Mouse (Mus musculus) cerebellum, postnatal 4 days (tissue): ENCODE data around the gene Depdc5.
A peak's percentile ranks its signal among the peaks of the same experiment; 100 is the strongest.
"Not testable (repeated sequence)": the region's sequence is repeated elsewhere in the genome, so short reads cannot be mapped to it uniquely, and the experiment has no call there.

Source experiments
- DNase-seq, 2 experiments: peaks; one replicate each; pipeline ENCODE4 v3.0.0; 2022; ENCODE audit warnings: low spot score in 2 of 2, mixed read lengths in 1 of 2

Gene Depdc5

DNA sequence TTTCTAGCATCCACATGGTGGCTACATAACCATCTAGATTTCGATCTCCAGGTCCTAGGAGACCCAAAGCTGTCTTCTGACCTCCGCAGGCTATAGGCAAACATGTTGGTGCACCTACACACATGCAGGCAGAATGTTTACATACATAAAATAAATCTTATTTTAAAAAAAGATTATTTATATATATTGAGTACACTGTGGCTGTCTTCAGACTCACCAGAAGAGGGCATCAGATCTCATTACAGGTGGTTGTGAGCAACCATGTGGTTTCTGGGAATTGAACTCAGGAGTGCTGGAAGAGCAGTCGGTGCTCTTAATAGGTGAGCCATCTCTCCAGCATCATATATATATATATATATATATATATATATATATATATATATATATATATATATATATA lies 50.6 kb downstream of the Depdc5 start:
- no peak for DNase-seq

- DNase-seq, result not testable (repeated sequence)
Measured at GRCm38 (mm10) chr5:32919281-32919680, 55.8 kb downstream of the Depdc5 start.

GRCm38 (mm10) chr5:32922906-32923305 lies 59.4 kb downstream of the Depdc5 start:
- DNase-seq, result no peak

- no peak for DNase-seq
Measured at GRCm38 (mm10) chr5:32930761-32931160, 67.3 kb downstream of the Depdc5 start.

GRCm38 (mm10) chr5:32934654-32935053 lies 71.2 kb downstream of the Depdc5 start:
- no peak for DNase-seq

DNA sequence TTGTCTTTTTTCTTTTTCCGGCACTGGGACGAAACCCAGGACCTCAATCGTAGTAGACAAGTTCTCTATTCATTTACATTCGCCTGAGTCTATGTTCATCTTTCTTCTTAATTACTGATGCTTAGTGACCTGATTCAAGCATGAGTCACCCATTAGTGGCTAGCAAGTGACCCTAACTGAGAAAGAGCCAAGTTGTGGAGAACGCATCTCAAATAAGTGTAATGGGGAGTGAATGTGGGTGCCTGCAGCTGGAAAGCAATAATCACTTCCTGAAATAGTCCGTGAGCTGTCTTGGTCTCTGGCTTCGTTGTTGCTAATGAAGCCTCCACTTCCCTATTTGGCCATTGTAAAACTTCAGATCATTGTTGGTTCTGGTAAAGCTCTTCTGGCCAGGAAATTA lies 77.1 kb downstream of the Depdc5 start:
- DNase-seq, result no peak

GRCm38 (mm10) chr5:32941209-32941924 lies 77.9 kb downstream of the Depdc5 start:
- no peak for DNase-seq

- DNase-seq, result no peak
Measured at GRCm38 (mm10) chr5:32950077-32950476, 86.6 kb downstream of the Depdc5 start.

DNA sequence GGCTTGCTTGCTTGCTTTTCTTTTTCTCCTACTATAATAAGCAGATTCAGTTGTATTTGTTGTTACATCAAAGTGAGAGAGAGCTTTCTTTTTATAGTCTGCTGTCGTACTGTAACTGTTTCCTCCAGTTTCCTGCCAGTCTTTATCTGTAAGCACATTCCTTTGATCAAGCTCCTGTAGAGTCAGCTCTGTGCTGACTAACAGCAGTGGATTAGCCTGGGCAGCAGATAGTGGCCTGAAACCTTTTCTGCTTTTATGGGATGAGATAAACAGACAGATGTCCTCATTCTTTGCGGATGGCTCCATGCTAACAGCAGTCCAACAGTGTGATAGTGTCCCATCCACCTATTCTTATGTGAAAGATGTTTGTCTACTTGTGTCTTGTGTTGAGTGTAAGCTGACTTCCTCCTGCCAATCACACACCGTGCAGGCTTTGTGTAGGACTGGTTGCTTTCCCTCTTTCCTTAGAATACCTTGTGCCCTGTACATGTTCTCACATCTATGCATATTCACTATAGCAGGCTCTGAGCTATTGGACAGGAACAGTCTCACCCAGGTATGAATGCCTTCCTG lies 87.3 kb downstream of the Depdc5 start:
- DNase-seq, result no peak

- DNase-seq, result no peak
Measured at GRCm38 (mm10) chr5:32955716-32956115, 92.2 kb downstream of the Depdc5 start.

DNA sequence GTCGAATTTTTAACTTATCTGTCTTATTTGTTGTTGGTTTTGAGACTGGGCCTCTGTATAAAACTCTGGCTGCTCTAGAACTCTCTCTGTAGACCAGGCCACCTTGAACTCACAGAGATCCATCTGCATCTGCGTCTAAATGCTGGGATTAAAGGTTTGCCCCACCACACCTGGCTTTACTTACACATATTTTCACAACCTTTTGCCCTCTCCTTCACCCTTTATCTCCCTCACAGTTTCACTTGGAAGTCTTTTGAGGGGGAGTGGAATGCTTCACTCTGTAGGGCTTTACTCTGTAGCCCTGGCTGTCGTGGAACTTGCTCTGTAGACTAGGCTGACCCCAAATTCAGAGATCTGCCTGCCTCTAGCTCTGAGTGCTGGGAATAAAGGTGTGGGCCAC lies 98.1 kb downstream of the Depdc5 start:
- DNase-seq, result no peak

DNA sequence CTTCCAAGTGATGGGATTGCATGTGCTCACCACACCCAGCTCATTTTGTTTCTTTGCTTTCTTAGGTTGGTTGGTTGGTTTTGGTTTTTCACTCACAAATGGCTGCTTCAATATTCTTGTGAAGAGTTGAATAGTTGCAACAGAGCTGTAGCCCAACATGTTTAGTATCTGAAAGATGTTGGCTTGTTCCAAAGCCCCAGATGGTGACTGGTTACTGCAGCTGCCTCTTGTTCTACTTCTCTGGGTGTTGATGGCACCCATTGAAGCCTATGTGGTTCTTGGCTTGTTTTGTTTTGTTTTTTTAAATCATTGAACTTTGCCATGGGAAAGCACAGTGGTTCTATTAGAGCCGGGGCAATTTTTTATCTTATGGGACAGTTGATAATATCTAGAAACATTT lies 99.1 kb downstream of the Depdc5 start:
- no peak for DNase-seq

GRCm38 (mm10) chr5:32976541-32976940 lies 113.0 kb downstream of the Depdc5 start:
- DNase-seq, result no peak

DNA sequence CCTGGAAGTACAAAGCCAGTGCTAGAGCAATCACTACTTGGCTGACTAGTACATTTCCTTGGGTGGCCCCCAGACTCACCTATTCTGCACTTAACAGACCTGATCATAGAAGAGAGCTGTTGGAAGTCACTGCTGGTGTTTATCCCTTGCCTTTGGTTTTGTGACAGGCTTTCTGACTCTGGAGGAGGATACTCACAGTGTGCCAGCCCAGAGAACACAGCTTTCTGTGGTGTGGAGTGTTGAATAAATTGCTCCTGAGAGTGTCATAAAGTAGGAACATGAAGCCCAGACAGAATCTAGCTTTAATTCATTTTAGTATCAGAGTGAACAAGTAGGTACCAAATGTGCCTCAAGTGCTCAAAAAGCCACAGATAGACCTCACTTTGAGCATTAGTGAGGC lies 113.7 kb downstream of the Depdc5 start:
- no peak for DNase-seq

DNA sequence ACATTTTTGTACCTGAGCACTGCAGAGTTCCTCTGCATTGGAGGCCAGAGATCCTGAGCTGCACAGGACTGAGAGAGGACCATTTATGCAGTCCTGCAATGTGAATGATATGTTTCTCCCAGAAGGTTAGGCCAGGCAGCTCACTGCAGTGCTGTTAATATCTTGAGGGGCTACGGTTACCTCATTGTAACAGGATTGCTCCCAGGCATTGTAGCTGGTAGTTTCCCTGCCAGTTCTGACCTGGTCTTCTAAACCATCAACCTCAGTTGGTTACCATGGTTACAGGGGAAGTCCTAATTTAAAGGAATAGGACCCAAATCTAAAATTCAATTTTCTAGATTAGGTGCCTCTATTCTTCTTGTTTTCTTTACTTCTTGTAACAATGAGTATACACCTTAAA lies 121.9 kb downstream of the Depdc5 start:
- DNase-seq, result no peak

DNA sequence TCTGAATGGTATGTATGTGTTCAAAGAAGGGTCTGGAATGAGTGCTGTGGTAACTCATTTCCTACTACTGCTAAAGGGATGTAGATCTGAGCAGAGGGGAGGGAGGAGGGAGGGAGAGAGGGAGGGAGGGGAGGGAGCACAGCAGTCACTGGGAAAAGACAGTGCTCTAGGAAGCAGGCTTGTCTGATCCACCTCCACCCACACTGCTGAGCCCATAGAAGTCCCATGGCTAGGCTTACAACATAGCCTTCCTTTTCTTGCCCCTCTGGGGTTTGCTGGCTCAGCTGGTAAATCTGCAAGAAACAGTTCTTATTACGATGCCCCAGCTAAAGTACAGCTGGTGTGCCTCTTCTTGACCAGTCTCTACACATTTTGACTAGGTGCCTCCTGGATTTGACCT lies 124.4 kb downstream of the Depdc5 start:
- DNase-seq, result no peak

GRCm38 (mm10) chr5:32989959-32990640 lies 126.6 kb downstream of the Depdc5 start:
- no peak for DNase-seq

DNA sequence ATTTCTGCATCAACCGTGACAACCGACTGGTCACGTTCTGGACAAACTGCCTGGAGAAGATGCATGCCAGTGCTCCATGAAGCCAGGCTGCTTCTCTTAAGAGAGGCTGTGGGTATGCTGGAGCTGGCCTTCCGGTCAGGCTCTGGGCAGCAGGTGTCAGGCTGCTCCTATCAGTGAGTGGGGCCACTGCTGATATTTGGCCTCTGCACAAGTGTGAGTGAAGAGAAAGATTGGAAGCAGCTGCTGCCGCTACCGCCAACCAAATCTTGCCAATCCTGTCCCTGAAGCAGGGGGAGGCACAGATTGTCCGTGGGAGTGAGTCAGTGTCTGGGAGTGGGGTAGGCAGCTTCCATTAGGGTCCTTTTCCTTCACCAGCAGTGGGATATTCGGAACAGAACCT lies 127.7 kb downstream of the Depdc5 start:
- peak in 1 of 2 experiments; percentile 55 for DNase-seq

DNA sequence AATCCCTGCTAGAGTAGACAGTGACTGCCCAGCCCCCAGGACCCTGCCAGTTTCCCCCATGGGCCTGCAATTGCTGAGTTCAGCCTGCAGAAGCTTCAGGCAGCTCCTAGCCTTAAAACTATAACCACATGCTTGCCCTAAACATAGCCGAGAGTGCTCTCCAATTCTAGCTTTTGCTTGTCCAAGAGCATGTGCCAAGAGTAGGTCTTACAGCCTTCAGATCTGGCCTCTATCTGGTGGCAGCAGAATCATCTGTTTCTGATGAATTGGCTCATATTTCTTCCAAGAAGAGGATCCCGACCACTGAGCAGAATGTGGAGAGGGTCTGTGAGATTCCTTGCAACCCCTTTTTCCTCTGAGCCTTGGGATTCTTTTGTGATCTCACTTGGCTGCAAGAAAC lies 131.0 kb downstream of the Depdc5 start:
- no peak for DNase-seq

DNA sequence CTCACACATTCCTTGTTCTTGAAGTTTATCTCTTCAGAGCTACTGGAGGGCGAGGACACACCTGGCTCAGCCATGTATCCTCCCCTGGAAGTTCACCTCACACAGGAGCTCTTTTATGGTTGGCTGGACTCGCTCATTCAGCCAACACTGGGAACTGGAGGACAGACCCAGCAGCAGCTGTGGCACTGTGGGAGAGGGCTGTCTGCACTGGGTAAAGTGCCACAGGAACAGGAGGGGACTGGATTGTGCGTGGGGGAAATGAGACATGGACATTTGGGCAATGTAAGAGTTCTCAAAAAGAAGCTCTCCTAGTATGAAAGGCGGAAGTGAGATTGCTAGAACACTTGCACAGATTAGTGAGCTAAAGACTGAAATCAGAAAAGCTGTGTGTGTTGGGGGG lies 132.3 kb downstream of the Depdc5 start:
- no peak for DNase-seq

DNA sequence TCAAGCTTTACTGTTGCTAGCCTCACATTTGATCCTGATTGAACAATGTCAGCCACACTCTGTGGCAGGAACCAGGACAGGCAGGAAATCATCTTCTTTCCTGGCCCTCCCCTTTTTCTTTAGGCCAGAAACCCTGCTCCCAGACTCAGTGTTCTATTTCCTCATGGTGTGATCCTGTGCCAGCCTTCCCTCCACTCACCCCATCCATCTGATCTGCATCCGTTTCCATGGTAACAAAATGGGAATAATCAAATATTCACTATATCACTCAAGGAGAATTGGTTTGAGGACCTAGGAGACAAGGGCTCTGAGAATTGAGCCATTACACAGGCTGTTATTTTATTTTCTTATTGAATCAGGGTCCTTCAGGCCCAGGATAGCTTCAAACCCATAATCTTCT lies 133.1 kb downstream of the Depdc5 start:
- no peak for DNase-seq

- no peak for DNase-seq
Measured at GRCm38 (mm10) chr5:32997686-32998085, 134.2 kb downstream of the Depdc5 start.

GRCm38 (mm10) chr5:32998783-32999182 lies 135.3 kb downstream of the Depdc5 start:
- no peak for DNase-seq
